Mouse (Mus musculus): Measurements from ENCODE around the gene Tbce.

- TF ChIP-seq TAL1 (IDR thresholded peaks at IDR 0.05; ENCODE audit: low read length): no peak
- no peak for TF ChIP-seq GATA1 (IDR thresholded peaks at IDR 0.05; ENCODE audit: low read length)
These were observed 35.4 kb downstream of the Tbce start for GRCm38 (mm10) chr13:14004086-14004485.

All from erythroblast, embryonic 14.5 days (primary cell).